Mouse (Mus musculus) cerebellum, adult 2 months (tissue): Measurements from ENCODE around the gene Nploc4. TPM values are rescaled to one million over a fixed set of nuclear protein-coding genes. Genes with fewer than 3 reads are reported as not detected.
"Not testable (repeated sequence)": the region's sequence is repeated elsewhere in the genome, so short reads cannot be mapped to it uniquely, and the experiment has no call there.

Experiments used
- DNase-seq, 2 experiments: peaks; one replicate each; pipeline ENCODE4 v3.0.0; 2021
- H3K27ac ChIP-seq: fragments of 200-500 bp; 2 replicates; pipeline ENCODE4 v1.5.1; 2012; ENCODE audit warnings: low read length, control low read depth, inconsistent platforms; ENCODE audit not compliant: insufficient read depth
- H3K27me3 ChIP-seq: fragments of 200-500 bp; 2 replicates; pipeline ENCODE4 v1.6.1; 2012; ENCODE audit warnings: inconsistent platforms, mild to moderate bottlenecking, low read length, moderate library complexity; ENCODE audit not compliant: control insufficient read depth, insufficient read depth
- H3K4me1 ChIP-seq: fragments of 200-500 bp; 2 replicates; pipeline ENCODE4 v1.6.1; 2011; ENCODE audit warnings: low read length; ENCODE audit not compliant: control insufficient read depth, insufficient read depth
- H3K4me3 ChIP-seq: fragments of 200-500 bp; replicated peaks from 2 replicates; pipeline ENCODE3; 2011; ENCODE audit warnings: mild to moderate bottlenecking, low read depth, low read length, control low read depth; ENCODE audit not compliant: insufficient read depth
- CTCF ChIP-seq: fragments of 200-500 bp; IDR thresholded peaks from 2 replicates; pipeline ENCODE4 v1.5.1; 2011; ENCODE audit warnings: low read depth, mild to moderate bottlenecking, control low read depth, low read length, moderate library complexity, borderline replicate concordance; ENCODE audit not compliant: insufficient read depth
- POLR2A ChIP-seq: fragments of 200-500 bp; IDR thresholded peaks from 2 replicates; pipeline ENCODE4 v1.6.1; 2011; ENCODE audit warnings: low read length, control low read depth, borderline replicate concordance; ENCODE audit not compliant: insufficient read depth
- WGBS: fragments of 180-500 bp; shearing (Covaris S2); methylation state at CpG from one replicate; pipeline ENCODE4 v1.1.7; 2018; 5-methylcytosine and 5-hydroxymethylcytosine counted together
- polyA plus RNA-seq: library from polyadenylated mRNA; depleted of rRNA; stranded (reverse); fragments of >200 nt; gene quantifications from 2 replicates; pipeline ENCODE4 v1.2.3, GENCODE M21; 2012

Nploc4 gene
- polyA plus RNA-seq, 1 experiment, result 56.3 TPM

GRCm38 (mm10) chr11:120348684-120349370 is 88.7 kb downstream of the Nploc4 start:
- 2% methylated on average over 52 of the region's 53 CpGs for WGBS
- Histone ChIP-seq H3K27me3 (no peaks in the 10 kb centered on the region), H3K27ac (peak overlapping the region; percentile 95), H3K4me3 (peak overlapping the region; percentile 93), H3K4me1 (peaks cover 16% of the 10 kb centered on the region)
- TF ChIP-seq CTCF, result no peak
- TF ChIP-seq POLR2A, result no peak
- DNase-seq, result peak in 1 of 2 experiments; percentile 58

GRCm38 (mm10) chr11:120347791-120348683 is 89.5 kb downstream of the Nploc4 start, which contains the start of gene Actg1:
Gene Actg1, minus strand, starts transcription at chr11:120348542.
- no peak for TF ChIP-seq CTCF
- TF ChIP-seq POLR2A, result peak; percentile 91

GRCm38 (mm10) chr11:120347301-120347700 is 90.2 kb downstream of the Nploc4 start:
- Histone ChIP-seq H3K4me3 (peak overlapping the region; percentile 75), H3K27ac (0 out of 2 replicates have a peak overlapping the region, but pooled peaks have one; percentile 90), H3K4me1 (peaks cover 11% of the 10 kb centered on the region), H3K27me3 (no peaks in the 10 kb centered on the region)
- no peak for TF ChIP-seq POLR2A
- TF ChIP-seq CTCF, result no peak
- DNase-seq, result peak in 1 of 2 experiments; percentile 43
- WGBS, result 4% methylated on average over 10 of the region's 10 CpGs

More at GRCm38 (mm10) chr11:120347791-120348683, 89.5 kb downstream of the Nploc4 start, which contains the start of gene Actg1:
- DNase-seq, result peak; percentile 85 to 89
- peak within 1 kb of the TSS; percentile 95 for H3K27ac ChIP-seq
- no peaks in the 10 kb centered on the region for H3K27me3 ChIP-seq
- H3K4me3 ChIP-seq, result peak within 1 kb of the TSS; percentile 93
- peaks cover 16% of the 10 kb centered on the region for H3K4me1 ChIP-seq
- 1% methylated on average over 97 of the region's 103 CpGs for WGBS

GRCm38 (mm10) chr11:120346383-120347034 is 91.0 kb downstream of the Nploc4 start:
- not testable (repeated sequence) for H3K27ac ChIP-seq, H3K27me3 ChIP-seq
- peak in 1 of 2 experiments; percentile 27 for DNase-seq
- Histone ChIP-seq H3K4me1 (peaks cover 11% of the 10 kb centered on the region), H3K4me3 (peak overlapping the region; percentile 6)
- WGBS, result 13% methylated on average over 11 of the region's 13 CpGs

GRCm38 (mm10) chr11:120345067-120345681 is 92.3 kb downstream of the Nploc4 start:
- TF ChIP-seq CTCF, result no peak
- 0 out of 2 replicates have a peak, but pooled peaks have one; percentile 14 for TF ChIP-seq POLR2A
- no peak for DNase-seq
- Histone ChIP-seq H3K4me1 (peaks cover 11% of the 10 kb centered on the region), H3K4me3 (no peak overlapping the region), H3K27me3 (no peaks in the 10 kb centered on the region), H3K27ac (no peak overlapping the region)
- WGBS, result 72% methylated on average over 1 of the region's 1 CpGs

- Histone ChIP-seq H3K4me1 (peaks cover 8% of the 10 kb centered on the region), H3K27me3 (no peaks in the 10 kb centered on the region), H3K27ac (no peak overlapping the region), H3K4me3 (no peak overlapping the region)
- DNase-seq, result no peak
- 68% methylated on average over 5 of the region's 5 CpGs for WGBS
- TF ChIP-seq CTCF, result no peak
- no peak for TF ChIP-seq POLR2A
Observed at GRCm38 (mm10) chr11:120344310-120344920, 93.1 kb downstream of the Nploc4 start.

- Histone ChIP-seq H3K27me3 (no peaks in the 10 kb centered on the region), H3K4me3 (no peak overlapping the region), H3K4me1 (peaks cover 2% of the 10 kb centered on the region), H3K27ac (no peak overlapping the region)
- no peak for TF ChIP-seq POLR2A
- DNase-seq, result no peak
- 82% methylated on average over 5 of the region's 5 CpGs for WGBS
Observed at GRCm38 (mm10) chr11:120343519-120344309, 93.8 kb downstream of the Nploc4 start.
